Mouse (Mus musculus): ENCODE data around the gene Rab13. TPM values are rescaled to one million over a fixed set of nuclear protein-coding genes. Genes with fewer than 3 reads are reported as not detected.

The Rab13 gene
- polyA plus RNA-seq, 1 experiment from 2014 or later, result 23.1 TPM

GRCm38 (mm10) chr3:90258521-90258920 lies 45.0 kb downstream of the Rab13 start:
- H3K4me1 ChIP-seq (replicated peaks; ENCODE audit: control insufficient read depth, insufficient read depth, low read length), result 0 out of 2 replicates have a peak, but pooled peaks cover 4% of the 10 kb centered on the region
- ATAC-seq, result no peak
- H3K36me3 ChIP-seq (ENCODE audit: control insufficient read depth, insufficient read depth), result peaks cover 57% of the 10 kb centered on the region
- WGBS, result 67% methylated on average over 4 of the region's 4 CpGs
- no peaks in the 10 kb centered on the region for H3K27me3 ChIP-seq (replicated peaks; ENCODE audit: control insufficient read depth, insufficient read depth, low read length)
- no peak overlapping the region for H3K9ac ChIP-seq (ENCODE audit: low read depth, low read length)
- H3K4me2 ChIP-seq (replicated peaks; ENCODE audit: low read depth), result no peak overlapping the region
- H3K9me3 ChIP-seq (ENCODE audit: control insufficient read depth), result no peaks in the 10 kb centered on the region
- H3K4me3 ChIP-seq (ENCODE audit: low read depth, low read length), result no peak overlapping the region
- no peak for TF ChIP-seq CTCF (IDR thresholded peaks at IDR 0.05; ENCODE audit: low read depth)
- no peak overlapping the region for H3K27ac ChIP-seq (ENCODE audit: low read depth, low read length)

GRCm38 (mm10) chr3:90263121-90263771 lies 49.8 kb downstream of the Rab13 start:
- no peak for TF ChIP-seq CTCF (IDR thresholded peaks at IDR 0.05; ENCODE audit: low read depth)
- H3K4me3 ChIP-seq (ENCODE audit: low read depth, low read length), result no peak overlapping the region
- H3K36me3 ChIP-seq (ENCODE audit: control insufficient read depth, insufficient read depth), result peaks cover 53% of the 10 kb centered on the region

GRCm38 (mm10) chr3:90264687-90265033 lies 51.2 kb downstream of the Rab13 start:
- Histone ChIP-seq H3K4me2 (replicated peaks; ENCODE audit: low read depth) (peak overlapping the region; percentile 84), H3K9ac (ENCODE audit: low read depth, low read length) (peak overlapping the region; percentile 80; the same call in 1 of the 2 replicates)
- ATAC-seq, result no peak

More at GRCm38 (mm10) chr3:90263121-90263771, 49.8 kb downstream of the Rab13 start:
- Histone ChIP-seq H3K27me3 (replicated peaks; ENCODE audit: control insufficient read depth, insufficient read depth, low read length) (no peaks in the 10 kb centered on the region), H3K27ac (ENCODE audit: low read depth, low read length) (no peak overlapping the region), H3K4me1 (replicated peaks; ENCODE audit: control insufficient read depth, insufficient read depth, low read length) (no peaks in the 10 kb centered on the region; the same call in 1 of the 2 replicates), H3K9me3 (ENCODE audit: control insufficient read depth) (no peaks in the 10 kb centered on the region), H3K4me2 (replicated peaks; ENCODE audit: low read depth) (no peak overlapping the region), H3K9ac (ENCODE audit: low read depth, low read length) (no peak overlapping the region)
- 95% methylated on average over 5 of the region's 5 CpGs for WGBS
- ATAC-seq, result no peak

GRCm38 (mm10) chr3:90265034-90265931 lies 51.8 kb downstream of the Rab13 start, which contains the start of gene Dennd4b:
TSS of gene Dennd4b (plus strand) at chr3:90265185.
- ATAC-seq, result peak; percentile 90
- Histone ChIP-seq H3K4me1 (replicated peaks; ENCODE audit: control insufficient read depth, insufficient read depth, low read length) (no peaks in the 10 kb centered on the region; the same call in 1 of the 2 replicates), H3K9ac (ENCODE audit: low read depth, low read length) (peak within 1 kb of the TSS; percentile 80), H3K27ac (ENCODE audit: low read depth, low read length) (peak within 1 kb of the TSS; percentile 94), H3K4me3 (ENCODE audit: low read depth, low read length) (peak within 1 kb of the TSS; percentile 69), H3K27me3 (replicated peaks; ENCODE audit: control insufficient read depth, insufficient read depth, low read length) (no peaks in the 10 kb centered on the region), H3K9me3 (ENCODE audit: control insufficient read depth) (no peaks in the 10 kb centered on the region), H3K4me2 (replicated peaks; ENCODE audit: low read depth) (peak within 1 kb of the TSS; percentile 84), H3K36me3 (ENCODE audit: control insufficient read depth, insufficient read depth) (peaks cover 36% of the 10 kb centered on the region)
- under 1% methylated on average over 71 of the region's 87 CpGs for WGBS
- peak; percentile 92 for TF ChIP-seq CTCF (IDR thresholded peaks at IDR 0.05; ENCODE audit: low read depth)

More at GRCm38 (mm10) chr3:90264687-90265033, 51.2 kb downstream of the Rab13 start:
- no peak for TF ChIP-seq CTCF (IDR thresholded peaks at IDR 0.05; ENCODE audit: low read depth)
- Histone ChIP-seq H3K27me3 (replicated peaks; ENCODE audit: control insufficient read depth, insufficient read depth, low read length) (no peaks in the 10 kb centered on the region), H3K9me3 (ENCODE audit: control insufficient read depth) (no peaks in the 10 kb centered on the region), H3K4me1 (replicated peaks; ENCODE audit: control insufficient read depth, insufficient read depth, low read length) (no peaks in the 10 kb centered on the region; the same call in 1 of the 2 replicates), H3K4me3 (ENCODE audit: low read depth, low read length) (peak overlapping the region; percentile 69), H3K36me3 (ENCODE audit: control insufficient read depth, insufficient read depth) (peaks cover 42% of the 10 kb centered on the region), H3K27ac (ENCODE audit: low read depth, low read length) (0 out of 2 replicates have a peak overlapping the region, but pooled peaks have one; percentile 94)
- WGBS, result 34% methylated on average over 10 of the region's 10 CpGs

- no peak for TF ChIP-seq CTCF (IDR thresholded peaks at IDR 0.05; ENCODE audit: low read depth)
- WGBS, result 30% methylated on average over 16 of the region's 16 CpGs
- no peak; the same call in 1 of the 2 replicates for ATAC-seq
Measured at GRCm38 (mm10) chr3:90265932-90266741, 52.6 kb downstream of the Rab13 start.

More at GRCm38 (mm10) chr3:90265932-90266741, 52.6 kb downstream of the Rab13 start:
- Histone ChIP-seq H3K36me3 (ENCODE audit: control insufficient read depth, insufficient read depth) (peaks cover 27% of the 10 kb centered on the region), H3K4me2 (replicated peaks; ENCODE audit: low read depth) (peak overlapping the region; percentile 84), H3K4me3 (ENCODE audit: low read depth, low read length) (peak overlapping the region; percentile 69), H3K9ac (ENCODE audit: low read depth, low read length) (peak overlapping the region; percentile 80), H3K27me3 (replicated peaks; ENCODE audit: control insufficient read depth, insufficient read depth, low read length) (no peaks in the 10 kb centered on the region), H3K4me1 (replicated peaks; ENCODE audit: control insufficient read depth, insufficient read depth, low read length) (no peaks in the 10 kb centered on the region; the same call in 1 of the 2 replicates), H3K9me3 (ENCODE audit: control insufficient read depth) (no peaks in the 10 kb centered on the region), H3K27ac (ENCODE audit: low read depth, low read length) (peak overlapping the region; percentile 94)
